Mouse (Mus musculus) midbrain, embryonic 13.5 days (tissue): ENCODE results near the gene Adra2b. TPM values are rescaled to one million over a fixed set of nuclear protein-coding genes. Genes with fewer than 3 reads are reported as not detected.

Experiments
- ATAC-seq: fragments of 200-750 bp; cut with Nextera tagmentation; 2 replicates; pipeline ENCODE4 v1.8.0; 2017; ENCODE audit warnings: mild to moderate bottlenecking, moderate TSS enrichment, moderate library complexity
- H3K27ac ChIP-seq: fragments of 300-500 bp; sonication (generic); 2 replicates; pipeline ENCODE4 v1.5.1; 2015; ENCODE audit warnings: inconsistent platforms, mild to moderate bottlenecking, moderate library complexity
- H3K27me3 ChIP-seq: fragments of 300-500 bp; sonication (generic); 2 replicates; pipeline ENCODE4 v1.6.1; 2015; ENCODE audit warnings: mild to moderate bottlenecking, inconsistent platforms
- H3K36me3 ChIP-seq: fragments of 300-500 bp; sonication (generic); 2 replicates; pipeline ENCODE4 v1.6.1; 2015; ENCODE audit warnings: mild to moderate bottlenecking, inconsistent platforms
- H3K4me1 ChIP-seq: fragments of 300-500 bp; sonication (generic); replicated peaks from 2 replicates; pipeline ENCODE4 v1.6.1; 2015; ENCODE audit warnings: inconsistent platforms
- H3K4me2 ChIP-seq: fragments of 300-500 bp; sonication (generic); replicated peaks from 2 replicates; pipeline ENCODE4 v1.6.1; 2015; ENCODE audit warnings: moderate library complexity, mild to moderate bottlenecking, inconsistent platforms
- H3K4me3 ChIP-seq: fragments of 300-500 bp; sonication (generic); replicated peaks from 2 replicates; pipeline ENCODE4 v1.5.1; 2015; ENCODE audit warnings: mild to moderate bottlenecking, inconsistent platforms
- H3K9ac ChIP-seq: fragments of 300-500 bp; sonication (generic); replicated peaks from 2 replicates; pipeline ENCODE4 v1.6.1; 2015; ENCODE audit warnings: mild to moderate bottlenecking, inconsistent platforms
- H3K9me3 ChIP-seq: fragments of 300-500 bp; sonication (generic); 2 replicates; pipeline ENCODE4 v1.6.1; 2016; ENCODE audit warnings: mild to moderate bottlenecking, inconsistent platforms
- WGBS: fragments of 180-500 bp; shearing (Covaris S2); methylation state at CpG from one replicate; pipeline ENCODE4 v1.1.7; 2015; 5-methylcytosine and 5-hydroxymethylcytosine counted together
- polyA plus RNA-seq: library from polyadenylated mRNA; unstranded; fragments of >200 nt; fragmentation: Nextera tagmentation; extraction: Ambion mirVana; gene quantifications from 2 replicates; pipeline ENCODE4 v1.2.1, GENCODE M21; 2015

Adra2b gene
- polyA plus RNA-seq, 1 experiment from 2014 or later, result 0.12 TPM

DNA sequence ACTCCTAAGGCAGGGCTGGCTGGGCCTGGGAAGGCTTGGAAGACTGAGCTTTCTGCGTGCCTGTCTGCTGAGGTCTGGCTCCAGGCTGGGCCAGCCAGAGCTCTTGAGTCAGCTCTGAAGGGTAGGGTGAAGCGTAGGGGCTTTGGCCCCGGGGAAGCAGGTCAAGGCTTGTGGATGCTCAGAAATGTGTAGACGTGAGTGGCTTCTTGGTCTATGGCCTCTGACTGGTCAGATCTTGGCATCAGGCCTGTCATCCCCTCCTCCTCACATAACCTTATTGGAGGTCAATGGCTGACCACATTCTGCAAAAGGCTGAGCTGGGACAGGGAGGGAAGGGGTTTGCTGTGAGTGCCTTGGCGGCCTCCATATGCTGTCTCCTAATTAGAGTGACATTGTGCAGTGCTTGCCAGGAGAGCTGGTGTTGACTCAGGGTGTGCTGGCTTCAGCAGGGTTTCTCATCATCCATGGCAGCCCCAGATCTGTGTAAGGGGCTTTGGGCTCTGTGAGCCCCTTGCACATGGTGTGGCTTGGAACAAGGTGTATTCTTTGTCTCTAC lies 31.7 kb downstream of the Adra2b start:
- ATAC-seq, result no peak
- Histone ChIP-seq H3K9ac (no peak overlapping the region), H3K27me3 (no peaks in the 10 kb centered on the region), H3K4me3 (no peak overlapping the region), H3K36me3 (no peaks in the 10 kb centered on the region), H3K4me2 (no peak overlapping the region), H3K4me1 (no peaks in the 10 kb centered on the region), H3K27ac (no peak overlapping the region), H3K9me3 (no peaks in the 10 kb centered on the region)
- 88% methylated on average over 5 of the region's 5 CpGs for WGBS

DNA sequence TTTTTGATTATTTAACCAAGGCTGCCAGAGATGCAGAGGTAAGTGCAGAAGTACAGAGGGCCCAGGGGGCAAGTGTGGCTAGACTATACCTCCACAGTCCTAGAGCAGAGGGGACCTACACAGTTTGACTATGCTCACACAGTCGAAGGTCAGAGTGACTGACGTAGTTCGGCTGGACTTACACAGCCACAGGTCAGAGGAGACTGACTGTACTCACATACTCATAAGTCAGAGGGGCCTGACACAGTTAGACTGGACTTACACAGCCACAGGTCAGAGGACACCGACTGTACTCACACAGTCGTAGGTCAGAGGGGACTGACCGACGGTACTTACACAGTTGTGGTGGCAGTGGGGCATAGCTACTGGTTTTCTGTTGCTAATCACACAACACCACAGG lies 35.7 kb downstream of the Adra2b start:
- ATAC-seq, result no peak
- Histone ChIP-seq H3K4me3 (no peak overlapping the region), H3K36me3 (no peaks in the 10 kb centered on the region), H3K9ac (no peak overlapping the region), H3K27ac (no peak overlapping the region), H3K4me1 (no peaks in the 10 kb centered on the region), H3K9me3 (no peaks in the 10 kb centered on the region), H3K27me3 (no peaks in the 10 kb centered on the region), H3K4me2 (no peak overlapping the region)
- WGBS, result 94% methylated on average over 7 of the region's 7 CpGs

DNA sequence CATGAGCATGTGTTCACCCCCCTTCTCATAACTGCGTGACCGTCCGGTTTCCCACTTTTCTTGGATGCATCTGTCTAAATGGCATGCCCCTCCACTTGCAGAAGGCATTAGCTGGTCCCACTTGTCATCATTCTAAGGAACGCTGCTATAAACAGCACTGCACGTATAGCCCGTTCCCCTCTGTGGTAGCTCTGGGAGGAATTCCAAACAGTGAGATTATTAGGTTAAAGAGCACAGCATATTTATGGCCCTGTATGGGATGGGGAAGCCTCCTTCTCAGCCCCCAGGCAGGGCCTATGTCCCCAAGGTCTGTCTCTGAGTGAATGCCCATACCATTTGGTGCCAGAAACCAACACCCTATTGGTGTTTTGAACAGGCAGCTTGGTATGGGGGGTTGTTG lies 48.1 kb downstream of the Adra2b start:
- Histone ChIP-seq H3K36me3 (no peaks in the 10 kb centered on the region), H3K4me2 (no peak overlapping the region), H3K4me1 (no peaks in the 10 kb centered on the region), H3K27me3 (no peaks in the 10 kb centered on the region), H3K27ac (no peak overlapping the region), H3K9me3 (no peaks in the 10 kb centered on the region), H3K4me3 (no peak overlapping the region), H3K9ac (no peak overlapping the region)
- no peak for ATAC-seq
- WGBS, result 92% methylated on average over 6 of the region's 6 CpGs

DNA sequence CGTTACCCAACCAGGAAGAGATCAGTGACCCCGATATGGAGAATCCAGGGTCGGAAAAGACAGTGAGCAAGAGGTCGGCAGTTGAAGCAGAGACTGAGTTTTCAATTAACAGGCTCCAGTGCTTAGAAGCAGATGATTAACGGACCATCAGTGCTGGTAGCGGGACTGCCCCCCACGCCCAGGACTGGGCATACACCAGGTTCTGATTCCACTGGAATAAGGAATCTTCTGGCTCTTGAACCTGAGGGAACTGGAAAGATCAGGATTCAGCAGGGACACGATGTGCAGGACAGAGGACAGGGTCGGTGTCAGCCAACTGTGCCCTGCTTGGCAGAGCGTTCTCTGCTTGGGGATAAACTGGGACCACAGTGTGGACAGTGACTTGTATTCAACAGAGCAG lies 52.8 kb downstream of the Adra2b start:
- H3K27me3 ChIP-seq, result no peaks in the 10 kb centered on the region
- H3K4me2 ChIP-seq, result no peak overlapping the region
- no peak overlapping the region for H3K27ac ChIP-seq
- no peaks in the 10 kb centered on the region for H3K36me3 ChIP-seq
- no peak overlapping the region for H3K4me3 ChIP-seq
- ATAC-seq, result no peak
- H3K9ac ChIP-seq, result no peak overlapping the region
- H3K4me1 ChIP-seq, result no peaks in the 10 kb centered on the region
- 84% methylated on average over 10 of the region's 10 CpGs for WGBS
- no peaks in the 10 kb centered on the region for H3K9me3 ChIP-seq

DNA sequence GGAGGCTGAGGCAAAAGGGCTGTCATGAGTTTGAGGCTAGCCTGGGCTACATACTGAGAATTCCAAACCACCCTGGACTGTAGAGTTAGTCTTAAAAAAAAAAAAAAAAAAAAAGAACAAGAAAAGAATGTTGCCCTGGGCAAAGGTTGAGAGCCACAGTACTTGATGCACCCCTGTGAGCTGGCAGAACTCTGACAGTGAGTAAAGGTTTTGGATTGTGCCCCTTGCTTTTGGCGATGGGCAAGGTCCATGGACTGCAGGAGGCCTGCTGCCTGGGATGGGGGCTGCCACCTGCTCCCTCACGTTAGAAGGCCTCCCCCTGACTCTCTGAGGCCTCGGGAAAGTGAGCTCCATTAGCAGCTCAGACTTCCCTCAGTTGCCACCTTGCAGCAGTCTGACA lies 53.7 kb downstream of the Adra2b start:
- Histone ChIP-seq H3K27ac (no peak overlapping the region), H3K4me2 (no peak overlapping the region), H3K9ac (no peak overlapping the region), H3K36me3 (no peaks in the 10 kb centered on the region), H3K27me3 (no peaks in the 10 kb centered on the region), H3K9me3 (no peaks in the 10 kb centered on the region), H3K4me1 (no peaks in the 10 kb centered on the region), H3K4me3 (no peak overlapping the region)
- 65% methylated on average over 3 of the region's 3 CpGs for WGBS
- ATAC-seq, result no peak

Other genes with a start within 250 kb of the Adra2b start
- gene Ncaph, start 229.3 kb upstream of the Adra2b start, polyA plus RNA-seq, result 35.5 and 35.8 TPM in 2 replicates
- 8.7 TPM in 2 replicates for gene Itpripl1, start 219.8 kb upstream of the Adra2b start, polyA plus RNA-seq
- gene 1810024B03Rik, start 154.9 kb upstream of the Adra2b start, polyA plus RNA-seq, result 1.7 and 1.8 TPM in 2 replicates
- gene Snrnp200, start 154.8 kb upstream of the Adra2b start, polyA plus RNA-seq, result 62.3 and 62.7 TPM in 2 replicates
- 64.0 and 68.4 TPM in 2 replicates for gene Ciao1, start 115.4 kb upstream of the Adra2b start, polyA plus RNA-seq
- 43.9 and 44.6 TPM in 2 replicates for gene Tmem127, start 115.3 kb upstream of the Adra2b start, polyA plus RNA-seq
- gene Stard7, start 93.0 kb upstream of the Adra2b start, polyA plus RNA-seq, result 77.9 and 83.5 TPM in 2 replicates
- 4.3 and 4.4 TPM in 2 replicates for gene Dusp2, start 27.0 kb upstream of the Adra2b start, polyA plus RNA-seq
- not detected in 2 replicates for gene Astl, start 24.6 kb upstream of the Adra2b start, polyA plus RNA-seq
- 0.13 and 0.22 TPM in 2 replicates for gene Gpat2, start 62.0 kb downstream of the Adra2b start, polyA plus RNA-seq
- gene Fahd2a, start 81.4 kb downstream of the Adra2b start, polyA plus RNA-seq, result 36.1 and 37.6 TPM in 2 replicates
- gene Kcnip3, start 158.9 kb downstream of the Adra2b start, polyA plus RNA-seq, result 4.5 and 5.5 TPM in 2 replicates
- gene Prom2, start 178.3 kb downstream of the Adra2b start, polyA plus RNA-seq, result not detected in 2 replicates
- 7.9 and 9.8 TPM in 2 replicates for gene Zfp661, start 223.9 kb downstream of the Adra2b start, polyA plus RNA-seq
- 156 and 172 TPM in 2 replicates for gene Mrps5, start 224.0 kb downstream of the Adra2b start, polyA plus RNA-seq